Mouse (Mus musculus): Measurements from ENCODE around the gene Aldob.

Aldob gene

GRCm38 (mm10) chr4:49549383-49549782 lies at the start of gene Aldob:
Gene Aldob (minus strand): TSS chr4:49549546.
- DNase-seq (ENCODE audit: low spot score in 2 of 2): no peak

GRCm38 (mm10) chr4:49597183-49598100 lies 48.1 kb upstream of the Aldob start, which contains the start of gene Tmem246:
Gene Tmem246 (minus strand): TSS chr4:49597876.
- DNase-seq (ENCODE audit: low spot score in 2 of 2): peak; percentile 58 to 81

- DNase-seq (ENCODE audit: low spot score in 2 of 2): no peak
Observed at GRCm38 (mm10) chr4:49596846-49597182, 47.5 kb upstream of the Aldob start.

GRCm38 (mm10) chr4:49590152-49590551 lies 40.8 kb upstream of the Aldob start:
- DNase-seq (ENCODE audit: low spot score in 2 of 2): no peak

- DNase-seq (ENCODE audit: low spot score in 2 of 2): no peak
Observed at GRCm38 (mm10) chr4:49586811-49587210, 37.5 kb upstream of the Aldob start.

- no peak for DNase-seq (ENCODE audit: low spot score in 2 of 2)
Observed at GRCm38 (mm10) chr4:49585524-49586101, 36.3 kb upstream of the Aldob start.

GRCm38 (mm10) chr4:49583965-49584831 lies 34.9 kb upstream of the Aldob start:
- no peak for DNase-seq (ENCODE audit: low spot score in 2 of 2)

- DNase-seq (ENCODE audit: low spot score in 2 of 2): no peak
Observed at GRCm38 (mm10) chr4:49581256-49581655, 31.9 kb upstream of the Aldob start.

GRCm38 (mm10) chr4:49572194-49572593 lies 22.8 kb upstream of the Aldob start:
- DNase-seq (ENCODE audit: low spot score in 2 of 2): no peak

- peak; percentile 59 to 67 for DNase-seq (ENCODE audit: low spot score in 2 of 2)
Observed at GRCm38 (mm10) chr4:49567613-49568012, 18.3 kb upstream of the Aldob start.

- no peak for DNase-seq (ENCODE audit: low spot score in 2 of 2)
Observed at GRCm38 (mm10) chr4:49559915-49560772, 10.8 kb upstream of the Aldob start.

GRCm38 (mm10) chr4:49558181-49558580 lies 8.8 kb upstream of the Aldob start:
- DNase-seq (ENCODE audit: low spot score in 2 of 2): no peak

- no peak for DNase-seq (ENCODE audit: low spot score in 2 of 2)
Observed at GRCm38 (mm10) chr4:49557375-49557774, 8.0 kb upstream of the Aldob start.

GRCm38 (mm10) chr4:49553380-49553779 lies 4.0 kb upstream of the Aldob start:
- DNase-seq (ENCODE audit: low spot score in 2 of 2): no peak

GRCm38 (mm10) chr4:49547544-49548219 lies 1.7 kb downstream of the Aldob start:
- DNase-seq (ENCODE audit: low spot score in 2 of 2): no peak

- no peak for DNase-seq (ENCODE audit: low spot score in 2 of 2)
Observed at GRCm38 (mm10) chr4:49546873-49547543, 2.3 kb downstream of the Aldob start.

- no peak for DNase-seq (ENCODE audit: low spot score in 2 of 2)
Observed at GRCm38 (mm10) chr4:49546026-49546425, 3.3 kb downstream of the Aldob start.

GRCm38 (mm10) chr4:49540966-49541365 lies 8.4 kb downstream of the Aldob start:
- no peak for DNase-seq (ENCODE audit: low spot score in 2 of 2)

GRCm38 (mm10) chr4:49539665-49540064 lies 9.7 kb downstream of the Aldob start:
- DNase-seq (ENCODE audit: low spot score in 2 of 2): no peak

- no peak for DNase-seq (ENCODE audit: low spot score in 2 of 2)
Observed at GRCm38 (mm10) chr4:49536671-49537070, 12.7 kb downstream of the Aldob start.
